Mouse (Mus musculus): ENCODE measurements around the gene Ltb4r2. TPM values are rescaled to one million over a fixed set of nuclear protein-coding genes. Genes with fewer than 3 reads are reported as not detected.

The Ltb4r2 gene
- polyA plus RNA-seq, 1 experiment: not detected

DNA sequence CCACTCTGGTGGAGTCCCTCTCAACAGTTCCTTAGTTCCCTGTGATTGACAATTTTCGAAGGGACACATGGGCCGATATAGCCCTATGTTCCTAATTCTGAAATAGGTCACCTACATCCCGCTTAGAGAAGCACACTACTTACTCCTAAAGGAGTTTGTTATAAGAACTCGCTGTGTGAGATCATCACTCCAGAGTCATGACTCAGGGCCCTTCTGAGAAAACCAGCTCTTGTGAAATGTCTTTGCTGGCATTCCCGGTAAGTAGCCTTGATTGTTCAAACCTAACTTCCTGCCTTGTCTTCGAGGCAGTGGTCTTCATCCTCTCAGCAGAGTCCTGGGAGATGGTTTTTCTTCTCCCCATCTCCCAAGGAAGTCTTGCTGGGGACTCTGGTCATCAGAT lies 7.3 kb downstream of the Ltb4r2 start:
- Histone ChIP-seq H3K4me1 (ENCODE audit: control insufficient read depth) (peaks cover 50% of the 10 kb centered on the region), H3K4me3 (replicated peaks) (no peak overlapping the region), H3K36me3 (ENCODE audit: control insufficient read depth) (no peaks in the 10 kb centered on the region), H3K9me3 (ENCODE audit: control insufficient read depth, low read length) (no peaks in the 10 kb centered on the region), H3K27me3 (ENCODE audit: control insufficient read depth) (peaks cover 60% of the 10 kb centered on the region)
- TF ChIP-seq GATA1 (IDR thresholded peaks at IDR 0.05; ENCODE audit: low read length) (no peak), TAL1 (IDR thresholded peaks at IDR 0.05; ENCODE audit: low read length) (no peak)

DNA sequence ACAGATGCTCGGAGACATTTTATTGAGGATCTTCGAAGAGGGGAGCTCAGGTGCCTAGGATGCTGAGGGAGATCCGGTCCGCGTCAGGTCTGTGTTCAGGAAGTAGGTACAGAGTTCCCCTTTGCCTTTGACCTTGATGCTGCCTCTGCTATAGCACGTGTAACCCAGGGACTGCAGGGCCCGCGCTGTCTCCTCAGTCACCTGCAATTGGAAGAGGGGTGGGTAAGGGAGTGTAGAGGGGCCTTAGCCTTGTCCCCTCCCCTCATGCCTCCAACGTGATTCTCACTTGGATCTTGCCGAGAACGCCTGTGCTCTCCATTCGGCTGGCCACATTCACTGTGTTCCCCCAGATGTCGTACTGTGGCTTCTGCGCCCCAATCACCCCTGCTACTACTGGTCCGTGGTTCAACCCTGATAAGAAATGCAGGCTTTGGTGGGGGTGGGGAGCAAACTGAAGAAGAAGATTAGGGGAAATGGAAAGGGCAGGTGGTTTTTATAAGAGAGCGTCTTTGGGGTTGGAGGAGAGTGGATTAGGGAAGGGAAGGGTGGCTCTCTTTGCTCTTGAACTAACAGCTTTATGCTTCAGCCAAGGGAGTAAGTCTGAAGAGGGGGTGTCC lies 8.0 kb downstream of the Ltb4r2 start:
- TF ChIP-seq TAL1 (IDR thresholded peaks at IDR 0.05; ENCODE audit: low read length) (no peak), GATA1 (IDR thresholded peaks at IDR 0.05; ENCODE audit: low read length) (no peak)
- Histone ChIP-seq H3K4me1 (ENCODE audit: control insufficient read depth) (peaks cover 50% of the 10 kb centered on the region), H3K4me3 (replicated peaks) (no peak overlapping the region), H3K36me3 (ENCODE audit: control insufficient read depth) (no peaks in the 10 kb centered on the region), H3K27me3 (ENCODE audit: control insufficient read depth) (peaks cover 56% of the 10 kb centered on the region), H3K9me3 (ENCODE audit: control insufficient read depth, low read length) (no peaks in the 10 kb centered on the region)

DNA sequence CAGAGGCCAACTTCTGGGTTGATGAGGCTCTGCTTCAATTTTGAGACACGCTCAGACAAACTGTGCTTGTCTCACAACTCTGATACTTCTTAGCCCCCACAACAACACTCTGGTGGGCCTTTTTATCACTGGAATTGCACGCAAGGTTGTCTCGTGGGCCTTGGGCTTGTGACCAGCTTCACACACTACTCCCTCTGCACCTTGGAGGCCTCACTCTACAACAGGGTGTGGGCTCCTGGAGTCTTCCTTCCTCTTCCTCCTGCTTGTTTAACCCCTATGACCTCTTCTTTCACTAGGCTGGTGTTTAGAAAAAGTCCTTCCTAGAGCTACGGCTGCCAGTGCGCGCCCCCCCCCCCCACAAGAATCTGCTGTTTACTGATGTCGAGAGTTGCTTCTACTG lies 15.5 kb downstream of the Ltb4r2 start:
- H3K36me3 ChIP-seq (ENCODE audit: control insufficient read depth): no peaks in the 10 kb centered on the region
- no peak for TF ChIP-seq GATA1 (IDR thresholded peaks at IDR 0.05; ENCODE audit: low read length)
- TF ChIP-seq TAL1 (IDR thresholded peaks at IDR 0.05; ENCODE audit: low read length): no peak
- H3K9me3 ChIP-seq (ENCODE audit: control insufficient read depth, low read length): no peaks in the 10 kb centered on the region
- H3K27me3 ChIP-seq (ENCODE audit: control insufficient read depth): peaks cover 31% of the 10 kb centered on the region
- H3K4me3 ChIP-seq (replicated peaks): no peak overlapping the region
- H3K4me1 ChIP-seq (ENCODE audit: control insufficient read depth): peaks cover 20% of the 10 kb centered on the region

DNA sequence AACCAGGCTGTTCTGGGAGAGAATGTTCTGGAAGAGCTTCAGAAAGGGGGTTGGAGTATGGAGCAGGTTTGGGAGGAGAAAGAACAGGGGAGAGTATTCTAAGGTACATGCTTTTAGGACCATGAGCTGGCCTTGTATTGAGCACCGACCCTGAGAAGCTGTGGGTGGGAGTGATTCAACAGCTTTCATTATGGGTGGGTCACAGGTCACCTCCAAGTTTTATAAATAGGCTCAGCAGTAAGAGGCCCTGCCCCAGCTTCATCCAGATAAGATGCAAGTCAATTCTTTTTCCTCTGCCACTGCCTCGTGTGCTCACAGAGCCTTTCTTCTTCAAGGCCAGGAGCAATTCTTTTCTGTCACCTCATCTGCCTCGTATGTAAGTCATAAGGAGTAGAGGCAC lies 15.9 kb downstream of the Ltb4r2 start:
- Histone ChIP-seq H3K27me3 (ENCODE audit: control insufficient read depth) (peaks cover 30% of the 10 kb centered on the region), H3K4me1 (ENCODE audit: control insufficient read depth) (peaks cover 20% of the 10 kb centered on the region), H3K36me3 (ENCODE audit: control insufficient read depth) (no peaks in the 10 kb centered on the region), H3K4me3 (replicated peaks) (no peak overlapping the region), H3K9me3 (ENCODE audit: control insufficient read depth, low read length) (no peaks in the 10 kb centered on the region)
- no peak for TF ChIP-seq TAL1 (IDR thresholded peaks at IDR 0.05; ENCODE audit: low read length)
- no peak for TF ChIP-seq GATA1 (IDR thresholded peaks at IDR 0.05; ENCODE audit: low read length)

DNA sequence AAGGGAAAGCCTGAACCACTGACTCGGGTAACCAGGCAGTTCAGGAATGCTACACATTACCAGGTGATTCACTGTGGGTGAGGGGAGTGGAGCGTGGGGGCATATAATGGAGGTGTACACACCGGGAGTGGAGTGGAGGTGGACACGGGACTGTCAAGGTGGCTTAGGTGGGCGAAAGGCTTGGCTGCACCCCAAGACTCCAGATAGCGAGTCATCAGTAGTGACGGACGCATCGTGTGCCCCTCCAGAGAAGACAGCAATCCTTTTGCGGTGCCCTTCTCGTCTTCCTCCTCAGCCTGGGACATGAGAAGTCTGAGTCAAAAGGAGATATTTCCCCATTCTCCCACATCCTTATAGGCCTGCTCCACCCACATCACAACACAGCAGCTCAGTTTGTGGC lies 16.6 kb downstream of the Ltb4r2 start:
- peaks cover 20% of the 10 kb centered on the region for H3K4me1 ChIP-seq (ENCODE audit: control insufficient read depth)
- no peaks in the 10 kb centered on the region for H3K36me3 ChIP-seq (ENCODE audit: control insufficient read depth)
- H3K9me3 ChIP-seq (ENCODE audit: control insufficient read depth, low read length): no peaks in the 10 kb centered on the region
- no peak overlapping the region for H3K4me3 ChIP-seq (replicated peaks)
- H3K27me3 ChIP-seq (ENCODE audit: control insufficient read depth): peaks cover 30% of the 10 kb centered on the region
- TF ChIP-seq TAL1 (IDR thresholded peaks at IDR 0.05; ENCODE audit: low read length): no peak
- no peak for TF ChIP-seq GATA1 (IDR thresholded peaks at IDR 0.05; ENCODE audit: low read length)

DNA sequence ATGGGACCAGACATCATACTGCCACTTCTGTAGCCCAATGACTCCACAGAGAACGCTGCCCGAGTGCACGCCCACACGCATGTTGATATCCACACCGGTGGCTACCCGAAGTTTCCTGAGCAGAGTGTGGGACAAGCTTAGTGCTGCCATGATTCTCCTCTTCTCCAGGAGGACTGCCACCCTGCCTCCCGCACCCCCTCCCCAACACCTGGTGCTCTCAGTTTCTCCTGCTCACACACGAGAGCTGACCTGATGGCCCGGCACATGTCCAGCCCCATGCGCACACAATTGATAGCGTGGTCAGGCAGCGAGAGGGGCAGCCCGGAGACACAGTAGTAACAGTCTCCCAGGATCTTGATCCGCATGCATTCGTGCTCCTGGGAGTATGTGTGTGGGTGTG lies 17.5 kb downstream of the Ltb4r2 start:
- no peak for TF ChIP-seq GATA1 (IDR thresholded peaks at IDR 0.05; ENCODE audit: low read length)
- TF ChIP-seq TAL1 (IDR thresholded peaks at IDR 0.05; ENCODE audit: low read length): no peak
- Histone ChIP-seq H3K4me1 (ENCODE audit: control insufficient read depth) (peaks cover 20% of the 10 kb centered on the region), H3K27me3 (ENCODE audit: control insufficient read depth) (peaks cover 34% of the 10 kb centered on the region), H3K4me3 (replicated peaks) (no peak overlapping the region), H3K9me3 (ENCODE audit: control insufficient read depth, low read length) (no peaks in the 10 kb centered on the region), H3K36me3 (ENCODE audit: control insufficient read depth) (no peaks in the 10 kb centered on the region)

DNA sequence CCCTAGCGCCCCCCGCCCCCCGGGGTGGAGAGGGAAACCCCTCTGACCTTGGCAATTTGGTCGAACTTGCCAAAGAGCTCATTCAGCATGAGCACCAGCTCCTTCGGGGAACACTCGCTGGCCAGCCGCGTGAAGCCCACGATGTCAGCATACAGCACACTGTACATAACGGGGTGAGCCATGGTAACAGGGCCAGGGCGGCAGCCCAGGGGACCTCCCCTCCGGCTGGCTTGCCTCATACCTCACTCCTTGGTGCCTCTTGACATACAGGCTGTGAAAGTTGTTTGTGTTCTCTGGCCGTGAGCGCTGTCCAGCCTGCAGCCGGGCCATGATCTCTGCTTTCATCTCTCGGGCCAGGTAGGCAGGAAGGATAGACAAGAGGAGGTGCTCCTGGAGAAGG lies 18.4 kb downstream of the Ltb4r2 start:
- Histone ChIP-seq H3K36me3 (ENCODE audit: control insufficient read depth) (no peaks in the 10 kb centered on the region), H3K4me3 (replicated peaks) (no peak overlapping the region), H3K9me3 (ENCODE audit: control insufficient read depth, low read length) (no peaks in the 10 kb centered on the region), H3K27me3 (ENCODE audit: control insufficient read depth) (peaks cover 38% of the 10 kb centered on the region), H3K4me1 (ENCODE audit: control insufficient read depth) (peaks cover 20% of the 10 kb centered on the region)
- TF ChIP-seq TAL1 (IDR thresholded peaks at IDR 0.05; ENCODE audit: low read length) (no peak), GATA1 (IDR thresholded peaks at IDR 0.05; ENCODE audit: low read length) (no peak)

DNA sequence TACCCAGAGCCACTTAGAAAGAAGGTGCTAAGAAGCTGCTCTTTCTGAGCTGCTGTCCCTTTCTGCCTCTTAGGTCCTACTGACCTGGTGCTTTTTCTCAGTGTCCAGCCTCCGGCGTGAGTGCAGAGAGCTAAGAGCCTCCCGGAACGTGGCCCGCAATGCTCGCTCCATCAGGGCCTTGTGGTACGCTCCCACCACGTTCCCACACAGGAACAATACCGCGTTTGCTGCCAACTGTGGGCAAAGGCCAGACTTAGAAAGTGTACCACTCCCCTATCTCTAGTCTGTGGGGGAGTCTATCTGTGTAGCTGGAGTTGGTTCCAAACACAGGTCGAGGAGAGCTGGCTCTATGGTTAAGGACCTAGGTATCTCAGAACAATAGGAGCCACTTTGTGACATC lies 19.5 kb downstream of the Ltb4r2 start:
- Histone ChIP-seq H3K4me1 (ENCODE audit: control insufficient read depth) (peaks cover 20% of the 10 kb centered on the region), H3K9me3 (ENCODE audit: control insufficient read depth, low read length) (no peaks in the 10 kb centered on the region), H3K27me3 (ENCODE audit: control insufficient read depth) (peaks cover 33% of the 10 kb centered on the region), H3K36me3 (ENCODE audit: control insufficient read depth) (no peaks in the 10 kb centered on the region), H3K4me3 (replicated peaks) (no peak overlapping the region)
- TF ChIP-seq TAL1 (IDR thresholded peaks at IDR 0.05; ENCODE audit: low read length) (no peak), GATA1 (IDR thresholded peaks at IDR 0.05; ENCODE audit: low read length) (no peak)

DNA sequence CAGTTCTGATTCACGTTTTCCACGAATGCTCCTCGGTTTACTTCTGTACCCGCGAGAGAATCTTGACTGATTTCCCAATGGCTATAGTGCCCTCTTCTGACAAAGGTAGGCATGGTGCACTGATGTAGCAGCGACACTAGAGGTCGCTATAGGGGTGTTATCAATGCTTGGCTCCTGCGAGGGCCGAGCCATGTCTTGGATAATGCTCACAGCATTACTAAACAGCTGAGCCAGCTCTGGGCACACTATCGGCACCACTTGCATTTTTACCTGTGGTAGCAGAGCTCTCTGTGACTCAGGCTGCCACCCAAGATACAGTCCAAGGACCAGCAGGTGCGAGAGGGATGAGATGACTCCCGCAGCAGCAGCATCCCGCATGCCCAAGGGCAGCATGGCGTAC lies 20.1 kb downstream of the Ltb4r2 start:
- TF ChIP-seq TAL1 (IDR thresholded peaks at IDR 0.05; ENCODE audit: low read length): no peak
- TF ChIP-seq GATA1 (IDR thresholded peaks at IDR 0.05; ENCODE audit: low read length): no peak
- no peak overlapping the region for H3K4me3 ChIP-seq (replicated peaks)
- peaks cover 33% of the 10 kb centered on the region for H3K27me3 ChIP-seq (ENCODE audit: control insufficient read depth)
- H3K4me1 ChIP-seq (ENCODE audit: control insufficient read depth): peaks cover 20% of the 10 kb centered on the region
- H3K9me3 ChIP-seq (ENCODE audit: control insufficient read depth, low read length): no peaks in the 10 kb centered on the region
- H3K36me3 ChIP-seq (ENCODE audit: control insufficient read depth): no peaks in the 10 kb centered on the region
